Mouse (Mus musculus): ENCODE measurements around the gene Sdc1. TPM values are rescaled to one million over a fixed set of nuclear protein-coding genes. Genes with fewer than 3 reads are reported as not detected.

The Sdc1 gene
- polyA plus RNA-seq, 2 experiments: 15.8 to 16.8 TPM

DNA sequence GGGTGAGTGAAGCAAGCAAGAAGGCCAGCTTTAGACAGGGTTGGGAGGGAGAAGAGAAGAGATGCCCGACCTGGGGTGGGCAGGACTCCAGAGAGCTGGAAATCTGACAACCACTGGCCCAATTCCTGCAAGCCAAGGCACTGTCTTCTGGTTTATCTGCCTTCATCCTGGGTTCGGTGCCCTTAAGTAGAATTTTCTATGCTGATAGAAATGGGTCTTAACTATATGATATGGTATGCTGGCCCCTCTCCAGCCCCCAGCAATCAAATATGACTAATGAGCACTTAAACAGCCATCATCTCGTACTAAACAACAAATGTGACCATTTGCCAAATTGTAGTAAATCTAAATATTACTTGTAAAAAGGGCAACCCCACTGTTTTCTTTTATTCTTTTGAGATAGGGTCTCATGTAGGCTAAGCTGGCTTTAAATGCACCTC lies 47.1 kb downstream of the Sdc1 start:
- no peak overlapping the region for H3K9ac ChIP-seq (replicated peaks)
- H3K4me2 ChIP-seq (ENCODE audit: low read depth): no peak overlapping the region
- TF ChIP-seq EP300 (IDR thresholded peaks at IDR 0.05; ENCODE audit: low read depth) (no peak), CTCF (IDR thresholded peaks at IDR 0.05; ENCODE audit: low read depth) (no peak)
- 35% methylated on average over 3 of the region's 3 CpGs for WGBS (ENCODE audit: insufficient replicate concordance)
- H3K27me3 ChIP-seq (ENCODE audit: control insufficient read depth, insufficient read depth, low read length): no peaks in the 10 kb centered on the region
- DNase-seq (ENCODE audit: low read depth in 3 of 3, low spot score in 3 of 3) (no peak), ATAC-seq (ENCODE audit: insufficient read depth) (no peak)
- no peaks in the 10 kb centered on the region for H3K4me1 ChIP-seq (replicated peaks; ENCODE audit: control insufficient read depth in 2 of 2, insufficient read depth in 2 of 2, low read length in 1 of 2)
- no peak overlapping the region for H3K27ac ChIP-seq
- H3K9me3 ChIP-seq (ENCODE audit: control insufficient read depth, low read length): no peaks in the 10 kb centered on the region
- H3K4me3 ChIP-seq (ENCODE audit: insufficient read depth in 1 of 2, low read depth in 2 of 2, low read length in 2 of 2): no peak overlapping the region
- no peaks in the 10 kb centered on the region for H3K36me3 ChIP-seq (replicated peaks; ENCODE audit: control insufficient read depth, insufficient read depth, low read depth)

DNA sequence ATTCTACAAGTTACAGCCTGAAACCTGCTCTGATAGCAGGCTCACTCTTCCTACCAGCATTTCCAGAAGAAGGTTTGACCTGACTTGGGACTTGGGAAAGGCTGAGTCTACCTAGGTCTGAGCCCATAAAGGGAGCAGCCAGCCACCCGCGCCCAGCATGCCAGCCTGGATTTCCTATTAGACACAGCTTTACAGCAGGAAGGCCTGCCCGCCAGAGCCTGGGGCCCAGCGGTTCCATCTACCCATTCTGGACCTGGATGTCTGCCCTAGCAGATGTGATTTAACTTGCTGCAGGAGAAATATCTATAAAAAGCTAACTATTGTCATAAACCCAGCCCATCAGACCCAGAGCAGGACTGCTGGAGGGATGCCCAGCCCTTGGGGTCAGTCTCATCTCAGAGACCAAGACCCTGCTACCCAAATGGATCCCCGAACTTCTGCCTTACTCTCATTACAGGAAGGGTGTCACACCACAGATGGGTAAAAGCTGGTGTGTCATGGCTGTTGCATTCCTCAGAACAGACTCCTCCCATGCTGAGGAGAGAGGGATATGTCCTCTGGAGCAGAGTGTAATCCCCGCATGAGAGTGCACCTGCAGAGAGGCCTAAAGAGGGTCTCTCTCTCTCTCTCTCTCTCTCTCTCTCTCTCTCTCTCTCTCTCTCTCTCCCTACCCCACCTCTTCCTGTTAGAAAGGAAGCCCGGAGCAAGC lies 54.0 kb downstream of the Sdc1 start:
- no peak for TF ChIP-seq EP300 (IDR thresholded peaks at IDR 0.05; ENCODE audit: low read depth)
- no peak for TF ChIP-seq CTCF (IDR thresholded peaks at IDR 0.05; ENCODE audit: low read depth)

DNA sequence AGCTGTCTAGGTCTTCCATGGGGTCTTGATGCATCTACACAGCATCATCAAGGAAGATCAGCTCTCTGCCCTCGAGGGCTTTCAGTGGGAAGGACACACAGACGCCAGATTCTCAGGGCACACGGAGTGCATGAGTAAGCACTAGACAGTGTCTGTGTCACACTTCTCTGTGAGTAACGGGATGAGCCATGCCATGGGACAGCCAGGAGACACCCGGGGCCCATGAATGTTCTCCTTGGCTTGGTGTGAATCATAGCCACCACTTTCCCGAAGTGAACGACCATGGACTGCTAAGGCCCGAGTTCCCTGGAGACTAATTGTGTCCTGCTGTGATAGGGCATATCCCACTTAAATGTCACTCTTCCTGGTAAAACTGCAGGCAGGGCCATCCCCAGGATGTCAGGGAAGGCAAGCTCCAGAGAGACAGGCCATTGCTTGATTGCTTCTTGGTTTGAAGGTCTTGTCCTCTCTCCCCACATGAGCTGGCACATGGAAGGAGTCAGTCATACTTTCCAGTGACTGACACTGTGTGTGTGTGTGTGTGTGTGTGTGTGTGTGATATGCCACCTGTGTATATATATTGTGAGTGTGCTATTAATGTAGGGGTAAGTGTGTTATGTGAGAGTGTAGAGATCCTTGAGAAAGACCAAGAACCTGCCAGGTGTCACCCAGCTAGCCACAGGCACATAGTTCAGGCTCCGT lies 56.0 kb downstream of the Sdc1 start:
- no peak overlapping the region for H3K4me2 ChIP-seq (ENCODE audit: low read depth)
- H3K9me3 ChIP-seq (ENCODE audit: control insufficient read depth, low read length): no peaks in the 10 kb centered on the region
- TF ChIP-seq EP300 (IDR thresholded peaks at IDR 0.05; ENCODE audit: low read depth): no peak
- DNase-seq (ENCODE audit: low read depth in 3 of 3, low spot score in 3 of 3): no peak
- ATAC-seq (ENCODE audit: insufficient read depth): no peak
- no peaks in the 10 kb centered on the region for H3K36me3 ChIP-seq (replicated peaks; ENCODE audit: control insufficient read depth, insufficient read depth, low read depth)
- H3K27me3 ChIP-seq (ENCODE audit: control insufficient read depth, insufficient read depth, low read length): no peaks in the 10 kb centered on the region
- no peak overlapping the region for H3K9ac ChIP-seq (replicated peaks)
- H3K4me3 ChIP-seq (ENCODE audit: insufficient read depth in 1 of 2, low read depth in 2 of 2, low read length in 2 of 2): no peak overlapping the region
- 67% methylated on average over 9 of the region's 9 CpGs for WGBS (ENCODE audit: insufficient replicate concordance)
- peaks cover 0 to 4% of the 10 kb centered on the region in 2 experiments; a peak in 2 of 4 replicates for H3K4me1 ChIP-seq (replicated peaks; ENCODE audit: control insufficient read depth in 2 of 2, insufficient read depth in 2 of 2, low read length in 1 of 2)
- no peak overlapping the region for H3K27ac ChIP-seq

More for the DNA sequence above, 54.0 kb downstream of the Sdc1 start:
- H3K4me3 ChIP-seq (ENCODE audit: insufficient read depth in 1 of 2, low read depth in 2 of 2, low read length in 2 of 2): no peak overlapping the region
- WGBS (ENCODE audit: insufficient replicate concordance): 65% methylated on average over 7 of the region's 7 CpGs
- no peaks in the 10 kb centered on the region for H3K27me3 ChIP-seq (ENCODE audit: control insufficient read depth, insufficient read depth, low read length)
- H3K27ac ChIP-seq: no peak overlapping the region
- H3K4me2 ChIP-seq (ENCODE audit: low read depth): no peak overlapping the region
- H3K36me3 ChIP-seq (replicated peaks; ENCODE audit: control insufficient read depth, insufficient read depth, low read depth): no peaks in the 10 kb centered on the region
- ATAC-seq (ENCODE audit: insufficient read depth): no peak
- DNase-seq (ENCODE audit: low read depth in 3 of 3, low spot score in 3 of 3): no peak
- H3K9ac ChIP-seq (replicated peaks): no peak overlapping the region
- H3K9me3 ChIP-seq (ENCODE audit: control insufficient read depth, low read length): no peaks in the 10 kb centered on the region
- peaks cover 0 to 4% of the 10 kb centered on the region in 2 experiments; a peak in 2 of 4 replicates for H3K4me1 ChIP-seq (replicated peaks; ENCODE audit: control insufficient read depth in 2 of 2, insufficient read depth in 2 of 2, low read length in 1 of 2)

DNA sequence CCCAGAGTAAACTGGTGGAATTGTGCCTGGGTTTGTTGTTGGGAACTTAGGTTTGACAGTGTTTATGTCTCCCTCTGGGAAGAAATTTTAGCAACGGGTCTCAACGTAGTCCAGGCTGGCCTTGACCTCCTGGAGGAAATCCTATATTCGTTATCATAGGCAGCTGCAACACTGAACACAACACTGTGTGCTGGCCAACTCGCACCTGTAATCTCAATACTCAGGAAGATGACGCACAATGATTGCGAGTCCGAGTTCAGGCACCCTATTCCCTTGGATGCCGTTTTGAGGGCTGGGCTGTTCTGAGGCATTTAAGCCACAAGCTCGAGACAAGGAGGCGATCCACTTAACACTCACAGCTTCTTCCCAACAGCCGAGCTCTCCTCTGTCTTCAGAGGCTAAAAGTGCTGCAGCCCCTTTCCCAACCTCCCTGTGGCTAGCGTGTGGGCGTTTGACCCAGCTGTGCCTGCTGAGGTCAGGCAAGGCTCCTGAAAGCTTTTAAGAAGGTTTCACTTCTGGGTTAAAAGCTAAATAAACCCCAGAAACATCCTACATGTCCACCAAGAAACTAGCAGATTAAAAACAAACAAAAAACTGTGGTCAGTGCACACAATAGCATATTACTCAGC lies 58.0 kb downstream of the Sdc1 start:
- Histone ChIP-seq H3K9me3 (ENCODE audit: control insufficient read depth, low read length) (no peaks in the 10 kb centered on the region), H3K9ac (replicated peaks) (no peak overlapping the region), H3K36me3 (replicated peaks; ENCODE audit: control insufficient read depth, insufficient read depth, low read depth) (no peaks in the 10 kb centered on the region), H3K27ac (no peak overlapping the region), H3K4me3 (ENCODE audit: insufficient read depth in 1 of 2, low read depth in 2 of 2, low read length in 2 of 2) (no peak overlapping the region), H3K27me3 (ENCODE audit: control insufficient read depth, insufficient read depth, low read length) (no peaks in the 10 kb centered on the region), H3K4me1 (replicated peaks; ENCODE audit: control insufficient read depth in 2 of 2, insufficient read depth in 2 of 2, low read length in 1 of 2) (peaks cover 0 to 4% of the 10 kb centered on the region in 2 experiments; a peak in 2 of 4 replicates), H3K4me2 (ENCODE audit: low read depth) (no peak overlapping the region)
- ATAC-seq (ENCODE audit: insufficient read depth) (no peak), DNase-seq (ENCODE audit: low read depth in 3 of 3, low spot score in 3 of 3) (no peak)
- TF ChIP-seq EP300 (IDR thresholded peaks at IDR 0.05; ENCODE audit: low read depth) (no peak), CTCF (IDR thresholded peaks at IDR 0.05; ENCODE audit: low read depth) (no peak)
- WGBS (ENCODE audit: insufficient replicate concordance): 58% methylated on average over 13 of the region's 13 CpGs

DNA sequence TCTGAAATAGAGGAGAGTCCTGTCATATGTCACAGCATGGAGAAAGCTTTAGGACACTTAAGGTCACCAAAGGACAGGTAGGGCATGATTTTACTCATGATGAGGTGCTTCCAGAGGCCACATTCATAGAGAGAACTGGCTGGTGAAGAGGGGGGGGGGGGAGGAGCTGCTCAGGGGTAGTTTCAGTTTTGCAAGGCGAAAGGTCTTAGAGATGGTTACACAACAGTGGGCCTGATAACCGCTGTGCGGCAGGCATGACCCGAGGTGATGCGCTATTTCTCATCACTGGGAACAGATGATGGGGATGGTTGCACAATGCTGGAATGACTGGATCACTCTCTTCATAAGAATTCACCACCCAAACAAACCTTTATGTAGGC lies 58.5 kb downstream of the Sdc1 start:
- H3K27me3 ChIP-seq (ENCODE audit: control insufficient read depth, insufficient read depth, low read length): no peaks in the 10 kb centered on the region; the same call in 1 of the 2 replicates
- no peak for TF ChIP-seq CTCF (IDR thresholded peaks at IDR 0.05; ENCODE audit: low read depth)
- H3K9me3 ChIP-seq (ENCODE audit: control insufficient read depth, low read length): no peaks in the 10 kb centered on the region
- WGBS (ENCODE audit: insufficient replicate concordance): 84% methylated on average over 5 of the region's 5 CpGs
- no peak overlapping the region for H3K9ac ChIP-seq (replicated peaks)
- H3K4me2 ChIP-seq (ENCODE audit: low read depth): no peak overlapping the region
- peaks cover 0 to 4% of the 10 kb centered on the region in 2 experiments; a peak in 2 of 4 replicates for H3K4me1 ChIP-seq (replicated peaks; ENCODE audit: control insufficient read depth in 2 of 2, insufficient read depth in 2 of 2, low read length in 1 of 2)
- DNase-seq (ENCODE audit: low read depth in 3 of 3, low spot score in 3 of 3) (peak in 1 of 3 experiments; percentile 9), ATAC-seq (ENCODE audit: insufficient read depth) (peak; percentile 52; the same call in 1 of the 2 replicates)
- H3K27ac ChIP-seq: no peak overlapping the region
- H3K36me3 ChIP-seq (replicated peaks; ENCODE audit: control insufficient read depth, insufficient read depth, low read depth): no peaks in the 10 kb centered on the region
- H3K4me3 ChIP-seq (ENCODE audit: insufficient read depth in 1 of 2, low read depth in 2 of 2, low read length in 2 of 2): no peak overlapping the region
